Mouse (Mus musculus): Measurements from ENCODE around the gene Slx1b. TPM values are rescaled to one million over a fixed set of nuclear protein-coding genes. Genes with fewer than 3 reads are reported as not detected.
"Not testable (repeated sequence)": the region's sequence is repeated elsewhere in the genome, so short reads cannot be mapped to it uniquely, and the experiment has no call there.

Slx1b gene
- 1 to 10 TPM; 6.1 to 8.0 TPM for total RNA-seq (2021)

- intact Hi-C loops (cut with DNase I) = loop anchor here (2.0 to 5.0 kb wide), 2 partner anchors 117 to 213 kb away; no protein-coding TSS in a partner anchor
- peak; percentile 97 for DNase-seq
Measured at GRCm38 (mm10) chr7:126695631-126696207, at the start of gene Slx1b. Gene Slx1b, minus strand, starts transcription at chr7:126695784.

- no peak for DNase-seq
- intact Hi-C loops (cut with DNase I) = no loop called here
Measured at GRCm38 (mm10) chr7:126741964-126742482, 46.4 kb upstream of the Slx1b start.

- DNase-seq = no peak
- intact Hi-C loops (cut with DNase I) = no loop called here
Measured at GRCm38 (mm10) chr7:126741452-126741851, 45.9 kb upstream of the Slx1b start.

- no peak for DNase-seq
- intact Hi-C loops (cut with DNase I) = no loop called here
Measured at GRCm38 (mm10) chr7:126740977-126741376, 45.4 kb upstream of the Slx1b start.

GRCm38 (mm10) chr7:126740132-126740735, 44.6 kb upstream of the Slx1b start:
- intact Hi-C loops (cut with DNase I) = no loop called here
- no peak for DNase-seq

- no peak for DNase-seq
- intact Hi-C loops (cut with DNase I) = no loop called here
Measured at GRCm38 (mm10) chr7:126739551-126739950, 44.0 kb upstream of the Slx1b start.

GRCm38 (mm10) chr7:126736122-126736521, 40.5 kb upstream of the Slx1b start:
- DNase-seq = no peak
- intact Hi-C loops (cut with DNase I) = no loop called here

- DNase-seq; intact Hi-C loops (cut with DNase I): not testable (repeated sequence)
Measured at GRCm38 (mm10) chr7:126730256-126730789, 34.7 kb upstream of the Slx1b start.

GRCm38 (mm10) chr7:126725667-126726066, 30.1 kb upstream of the Slx1b start:
- intact Hi-C loops (cut with DNase I) = no loop called here
- no peak for DNase-seq

GRCm38 (mm10) chr7:126725077-126725476, 29.5 kb upstream of the Slx1b start:
- intact Hi-C loops (cut with DNase I) = no loop called here
- no peak for DNase-seq

GRCm38 (mm10) chr7:126721635-126722034, 26.1 kb upstream of the Slx1b start:
- DNase-seq = no peak
- intact Hi-C loops (cut with DNase I) = no loop called here

GRCm38 (mm10) chr7:126718787-126719337, 23.3 kb upstream of the Slx1b start:
- DNase-seq = no peak
- intact Hi-C loops (cut with DNase I) = no loop called here

- intact Hi-C loops (cut with DNase I) = no loop called here
Measured at GRCm38 (mm10) chr7:126717566-126717965, 22.0 kb upstream of the Slx1b start.

GRCm38 (mm10) chr7:126715679-126716078, 20.1 kb upstream of the Slx1b start:
- no peak for DNase-seq
- intact Hi-C loops (cut with DNase I) = no loop called here

More at GRCm38 (mm10) chr7:126717566-126717965, 22.0 kb upstream of the Slx1b start:
- no peak for DNase-seq

- intact Hi-C loops (cut with DNase I) = no loop called here
- no peak for DNase-seq
Measured at GRCm38 (mm10) chr7:126711910-126712309, 16.3 kb upstream of the Slx1b start.

- intact Hi-C loops (cut with DNase I) = no loop called here
- DNase-seq = no peak
Measured at GRCm38 (mm10) chr7:126710266-126710665, 14.7 kb upstream of the Slx1b start.

GRCm38 (mm10) chr7:126708175-126708952, 12.8 kb upstream of the Slx1b start:
- DNase-seq = no peak

GRCm38 (mm10) chr7:126707442-126708174, 12.0 kb upstream of the Slx1b start, which contains the start of gene Coro1a:
Gene Coro1a, minus strand, starts transcription at chr7:126707787.
- DNase-seq = no peak
- intact Hi-C loops (cut with DNase I) = no loop called here

More at GRCm38 (mm10) chr7:126708175-126708952, 12.8 kb upstream of the Slx1b start:
- intact Hi-C loops (cut with DNase I) = no loop called here

- intact Hi-C loops (cut with DNase I) = no loop called here
- peak; percentile 75 to 76 for DNase-seq
Measured at GRCm38 (mm10) chr7:126704121-126704980, 8.8 kb upstream of the Slx1b start.
